Mouse (Mus musculus): Measurements from ENCODE around the gene Stac3.

The Stac3 gene

DNA sequence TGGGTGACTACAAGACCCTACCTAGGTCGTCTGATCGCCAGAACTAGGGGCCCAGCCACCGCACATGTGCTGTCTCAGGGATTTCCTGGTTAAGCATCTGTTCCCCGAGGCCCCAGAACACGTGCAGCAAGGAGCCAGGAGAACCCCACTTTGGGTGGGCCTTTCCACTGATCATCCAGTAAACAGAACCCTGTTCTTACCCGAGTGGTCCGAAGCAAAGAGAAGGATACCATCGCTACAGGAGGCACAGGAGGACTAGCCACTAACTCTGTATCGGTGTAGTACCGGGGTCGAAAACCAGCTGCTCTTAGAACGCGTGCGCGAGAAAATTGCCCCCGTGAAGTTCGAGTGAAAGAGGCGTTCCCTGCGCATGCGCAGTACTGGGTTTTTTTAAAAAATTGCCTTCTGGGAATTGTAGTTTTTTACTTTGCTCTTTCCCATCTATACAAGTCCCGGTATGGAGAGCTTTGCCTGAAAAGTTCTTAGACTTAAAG is 20.6 kb downstream of the Stac3 start, which contains the start of gene Shmt2:
Shmt2 (minus strand) TSS at position 357 of the 494 bp plus-strand sequence.
- peak; percentile 73 to 81 for DNase-seq (ENCODE audit: low spot score in 2 of 2)

- DNase-seq (ENCODE audit: low spot score in 2 of 2): no peak
Observed at GRCm38 (mm10) chr10:127524646-127525255, 23.3 kb downstream of the Stac3 start.

GRCm38 (mm10) chr10:127526048-127526447 is 24.6 kb downstream of the Stac3 start:
- DNase-seq (ENCODE audit: low spot score in 2 of 2): no peak

- no peak for DNase-seq (ENCODE audit: low spot score in 2 of 2)
Observed at GRCm38 (mm10) chr10:127526681-127527080, 25.2 kb downstream of the Stac3 start.

DNA sequence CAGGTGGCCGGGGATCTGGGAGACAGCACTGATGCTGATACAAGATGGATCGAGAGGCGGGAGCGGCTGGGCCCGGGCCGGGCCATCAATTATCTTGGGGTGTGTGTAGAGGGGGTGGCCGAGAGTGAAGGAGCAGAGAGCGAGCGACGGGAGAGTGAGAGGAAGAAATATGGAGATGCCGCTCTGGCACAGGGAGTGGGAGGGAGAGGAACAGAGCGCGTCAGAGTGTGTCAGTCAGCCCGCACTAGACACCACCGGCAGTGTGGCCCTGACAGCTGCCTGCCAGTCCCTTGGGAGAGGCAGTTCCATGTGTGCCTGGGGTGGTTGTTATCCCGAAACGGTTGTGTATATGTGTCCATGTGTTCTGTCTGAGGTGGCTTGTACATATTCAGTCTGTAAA is 26.0 kb downstream of the Stac3 start:
- no peak for DNase-seq (ENCODE audit: low spot score in 2 of 2)

DNA sequence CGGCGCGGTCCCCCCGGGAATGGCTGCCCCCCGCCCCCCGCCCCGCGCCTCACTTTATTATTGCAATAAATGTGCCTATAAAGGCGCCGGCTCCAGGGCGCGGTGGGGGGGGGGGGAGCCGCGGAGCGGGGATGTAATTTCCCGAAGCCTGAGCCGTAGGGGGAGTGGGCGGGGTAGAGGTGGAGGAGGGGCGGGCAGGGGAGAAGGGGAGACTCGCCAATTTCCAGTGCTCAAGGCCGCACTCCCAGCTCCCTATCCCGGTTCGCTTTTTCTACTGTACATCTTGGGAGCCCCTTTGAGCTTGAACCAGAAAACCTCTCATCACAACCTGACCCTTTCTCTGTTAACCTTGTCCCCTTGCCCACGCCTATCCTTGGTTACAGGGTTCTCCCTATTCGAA is 29.5 kb downstream of the Stac3 start:
- DNase-seq (ENCODE audit: low spot score in 2 of 2): no peak

- no peak for DNase-seq (ENCODE audit: low spot score in 2 of 2)
Observed at GRCm38 (mm10) chr10:127531548-127531947, 30.1 kb downstream of the Stac3 start.

DNA sequence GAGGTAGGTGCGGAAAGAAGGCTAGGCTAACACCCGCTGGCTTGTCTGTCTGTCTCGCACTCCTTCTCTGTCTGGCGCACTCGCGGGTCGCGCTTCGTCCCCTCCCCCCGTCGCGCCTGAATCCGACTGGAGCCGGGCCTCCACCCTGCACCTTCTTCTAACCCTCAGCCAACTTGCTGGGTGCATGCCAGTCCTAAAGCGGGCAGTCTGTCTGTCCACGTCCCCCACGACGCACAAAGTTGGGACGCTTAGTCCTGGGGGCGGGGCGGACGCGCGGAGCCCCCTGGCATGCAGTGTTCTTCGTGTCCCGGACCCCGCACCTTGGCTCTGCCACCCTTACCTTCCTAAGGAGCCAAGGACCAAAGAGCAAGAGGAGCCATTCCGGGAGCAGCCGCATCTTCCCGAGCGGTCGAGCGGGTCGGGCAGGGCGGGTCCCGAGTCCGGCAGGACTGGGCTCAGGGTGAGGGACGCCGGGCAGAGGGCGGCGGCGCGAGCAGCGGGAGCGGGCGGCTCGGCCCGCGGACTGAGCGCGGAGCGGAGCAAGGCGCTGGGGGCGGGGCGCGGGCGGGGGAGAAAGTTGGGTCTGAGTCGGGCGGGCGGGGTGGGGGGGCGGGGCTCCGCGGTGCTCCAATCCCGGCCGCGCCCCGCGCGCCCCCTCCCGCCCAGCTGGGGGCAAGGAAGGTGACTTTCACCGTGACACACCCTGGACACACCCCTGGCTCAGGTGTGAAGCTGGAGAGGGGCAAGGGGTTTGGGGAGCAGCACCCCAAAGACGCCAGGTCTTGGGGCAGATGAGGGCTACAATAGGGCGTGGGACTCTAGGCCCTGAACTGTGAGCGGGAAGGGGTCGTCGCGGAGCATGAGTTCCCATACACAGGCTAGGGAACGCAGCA is 32.8 kb downstream of the Stac3 start, which contains the start of gene Nxph4:
Nxph4 (minus strand) TSS at position 524 of the 893 bp plus-strand sequence.
- no peak for DNase-seq (ENCODE audit: low spot score in 2 of 2)

GRCm38 (mm10) chr10:127534929-127535384 is 33.5 kb downstream of the Stac3 start:
- DNase-seq (ENCODE audit: low spot score in 2 of 2): no peak

GRCm38 (mm10) chr10:127536586-127537314 is 35.3 kb downstream of the Stac3 start:
- no peak for DNase-seq (ENCODE audit: low spot score in 2 of 2)

- DNase-seq (ENCODE audit: low spot score in 2 of 2): peak; percentile 69 to 80
Observed at GRCm38 (mm10) chr10:127537854-127538583, 36.5 kb downstream of the Stac3 start.

DNA sequence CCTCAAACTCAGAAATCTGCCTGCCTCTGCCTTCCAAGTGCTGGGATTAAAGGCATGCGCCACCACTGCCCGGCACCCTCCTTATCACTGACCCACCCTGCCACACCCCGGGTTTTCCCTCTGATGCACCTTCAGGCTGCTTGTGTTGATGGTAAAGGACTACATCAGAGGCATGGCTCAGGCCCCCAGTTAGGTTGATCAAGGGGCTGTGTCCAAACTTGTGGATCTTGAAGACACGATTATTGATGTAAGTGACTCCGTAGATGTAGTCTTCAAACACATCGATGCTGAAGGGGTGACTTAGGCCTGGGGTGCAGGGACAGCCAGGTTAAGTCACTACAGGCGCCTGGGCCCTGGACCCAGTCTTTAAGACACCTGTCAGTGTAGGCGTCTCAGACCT is 40.0 kb downstream of the Stac3 start:
- no peak for DNase-seq (ENCODE audit: low spot score in 2 of 2)

- no peak for DNase-seq (ENCODE audit: low spot score in 2 of 2)
Observed at GRCm38 (mm10) chr10:127542084-127542483, 40.6 kb downstream of the Stac3 start.

DNA sequence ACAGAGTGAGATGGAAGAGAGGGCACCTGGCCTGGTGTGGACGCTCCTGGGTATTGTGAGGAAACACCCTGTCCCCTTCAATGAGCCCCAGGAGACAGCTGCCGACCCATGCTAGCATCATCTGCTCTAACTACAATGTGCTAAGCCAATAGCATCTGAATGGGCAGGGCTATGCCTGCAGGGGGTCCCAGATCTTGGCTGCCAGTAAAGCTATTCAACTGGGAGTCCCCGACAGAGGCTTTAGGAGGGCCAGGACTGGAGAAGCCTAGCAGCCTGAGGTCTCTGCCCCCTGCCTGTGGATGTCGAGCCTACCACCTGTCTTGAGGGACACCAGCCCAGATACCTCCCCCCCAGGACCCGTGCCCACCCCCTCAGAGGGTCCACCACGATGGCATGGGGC is 41.2 kb downstream of the Stac3 start:
- DNase-seq (ENCODE audit: low spot score in 2 of 2): no peak

- no peak for DNase-seq (ENCODE audit: low spot score in 2 of 2)
Observed at GRCm38 (mm10) chr10:127543916-127544315, 42.4 kb downstream of the Stac3 start.

DNA sequence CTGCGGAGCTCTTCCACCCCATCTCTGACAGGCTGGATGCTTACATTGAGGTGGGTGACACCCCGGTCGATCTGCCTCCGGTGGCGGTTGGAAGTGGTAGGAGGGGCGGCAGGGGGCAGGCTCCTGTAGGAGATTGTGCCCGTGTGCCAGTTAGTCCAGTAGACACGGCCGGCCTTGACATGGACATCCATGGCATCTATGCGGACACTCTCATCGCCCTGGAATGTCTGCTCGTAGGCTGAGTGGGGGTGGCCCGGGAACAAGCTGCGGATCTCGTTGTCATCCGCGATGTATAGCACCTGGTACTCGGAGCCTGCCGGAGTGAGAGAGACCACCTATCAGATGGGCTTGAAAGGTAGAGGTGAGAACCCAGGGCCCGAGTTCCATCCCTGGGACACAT is 42.9 kb downstream of the Stac3 start:
- DNase-seq (ENCODE audit: low spot score in 2 of 2): no peak

- no peak for DNase-seq (ENCODE audit: low spot score in 2 of 2)
Observed at GRCm38 (mm10) chr10:127546505-127546904, 45.0 kb downstream of the Stac3 start.

DNA sequence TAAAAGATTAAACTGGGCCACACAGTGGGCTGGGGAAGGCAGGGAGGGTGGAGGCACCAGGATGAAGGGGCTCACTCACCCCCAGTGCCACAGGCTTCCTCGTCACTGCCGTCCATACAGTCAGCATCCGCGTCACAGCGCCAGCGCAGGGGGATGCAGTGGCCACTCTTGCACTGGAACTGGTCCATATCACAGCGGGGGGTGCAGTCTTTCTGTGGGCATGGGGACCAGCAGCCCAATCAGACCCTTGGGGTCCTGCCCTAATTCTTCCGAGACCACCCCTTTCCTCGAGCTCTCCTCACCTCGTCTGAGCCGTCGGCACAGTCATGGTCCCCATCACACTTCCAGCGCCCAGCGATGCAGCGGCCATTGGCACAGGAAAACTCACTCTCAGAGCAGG is 46.8 kb downstream of the Stac3 start:
- no peak for DNase-seq (ENCODE audit: low spot score in 2 of 2)

DNA sequence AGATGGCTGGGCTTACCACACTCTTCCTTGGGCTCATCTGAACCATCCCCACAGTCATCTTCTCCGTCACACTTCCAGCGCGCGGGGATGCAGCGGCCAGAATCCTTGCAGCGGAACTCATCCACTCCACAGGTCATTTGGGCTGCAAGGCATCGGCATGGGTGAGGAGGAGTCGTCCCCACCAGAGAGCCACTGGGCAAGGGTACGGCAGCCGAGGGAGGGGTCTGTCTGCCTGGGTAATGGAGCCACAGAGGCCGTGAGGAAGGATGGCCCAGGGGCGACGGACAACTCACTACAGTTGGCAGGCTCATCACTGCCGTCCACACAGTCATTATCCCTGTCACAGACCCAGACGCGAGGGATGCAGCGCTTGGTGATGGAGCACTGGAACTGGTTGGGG is 48.4 kb downstream of the Stac3 start:
- DNase-seq (ENCODE audit: low spot score in 2 of 2): no peak

GRCm38 (mm10) chr10:127555703-127556102 is 54.2 kb downstream of the Stac3 start:
- DNase-seq (ENCODE audit: low spot score in 2 of 2): no peak

DNA sequence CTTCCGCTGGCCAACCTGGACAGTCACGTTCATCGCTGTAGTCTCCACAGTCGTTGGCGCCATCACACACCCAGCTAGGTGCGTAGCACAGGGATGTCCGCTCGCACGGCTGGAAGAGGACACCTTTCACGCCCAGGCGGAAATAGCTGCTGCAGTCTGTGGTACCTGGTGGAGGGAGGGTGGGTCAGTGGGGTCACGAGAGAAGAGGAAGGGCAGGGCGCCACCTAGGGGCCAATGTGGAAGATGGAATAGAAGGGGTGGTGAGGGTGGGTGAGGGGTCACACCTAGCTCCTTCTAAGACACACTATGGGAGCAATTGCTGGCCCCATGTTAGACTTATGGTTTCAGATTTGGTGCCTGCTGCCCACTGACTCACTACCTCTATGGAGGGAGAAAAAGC is 55.9 kb downstream of the Stac3 start:
- no peak for DNase-seq (ENCODE audit: low spot score in 2 of 2)

Measured in frontal cortex, postnatal 14 days (tissue).